Mouse (Mus musculus) hindbrain, embryonic 13.5 days (tissue): ENCODE measurements around the gene Glipr1l2. TPM values are rescaled to one million over a fixed set of nuclear protein-coding genes. Genes with fewer than 3 reads are reported as not detected.
"Not testable (repeated sequence)": the region's sequence is repeated elsewhere in the genome, so short reads cannot be mapped to it uniquely, and the experiment has no call there.

Experiments
- ATAC-seq: fragments of 200-750 bp; cut with Nextera tagmentation; 2 replicates; pipeline ENCODE4 v1.8.0; 2017; ENCODE audit warnings: moderate TSS enrichment; ENCODE audit not compliant: low FRiP score
- H3K27ac ChIP-seq: fragments of 300-500 bp; sonication (generic); 2 replicates; pipeline ENCODE4 v1.5.1; 2015; ENCODE audit warnings: inconsistent platforms, mild to moderate bottlenecking, moderate library complexity
- H3K27me3 ChIP-seq: fragments of 300-500 bp; sonication (generic); 2 replicates; pipeline ENCODE4 v1.6.1; 2015; ENCODE audit warnings: mild to moderate bottlenecking, inconsistent platforms
- H3K36me3 ChIP-seq: fragments of 300-500 bp; sonication (generic); 2 replicates; pipeline ENCODE4 v1.6.1; 2015; ENCODE audit warnings: mild to moderate bottlenecking, inconsistent platforms
- H3K4me1 ChIP-seq: fragments of 300-500 bp; sonication (generic); replicated peaks from 2 replicates; pipeline ENCODE4 v1.6.1; 2015; ENCODE audit warnings: inconsistent platforms
- H3K4me2 ChIP-seq: fragments of 300-500 bp; sonication (generic); 2 replicates; pipeline ENCODE4 v1.6.1; 2015; ENCODE audit warnings: inconsistent platforms, mild to moderate bottlenecking, moderate library complexity
- H3K4me3 ChIP-seq: fragments of 300-500 bp; sonication (generic); 2 replicates; pipeline ENCODE4 v1.5.1; 2015; ENCODE audit warnings: mild to moderate bottlenecking, inconsistent platforms
- H3K9ac ChIP-seq: fragments of 300-500 bp; sonication (generic); 2 replicates; pipeline ENCODE4 v1.6.1; 2015; ENCODE audit warnings: mild to moderate bottlenecking, inconsistent platforms
- H3K9me3 ChIP-seq: fragments of 300-500 bp; sonication (generic); 2 replicates; pipeline ENCODE4 v1.6.1; 2016; ENCODE audit warnings: inconsistent platforms
- WGBS: fragments of 180-500 bp; shearing (Covaris S2); methylation state at CpG from one replicate; pipeline ENCODE4 v1.1.7; 2015; 5-methylcytosine and 5-hydroxymethylcytosine counted together
- polyA plus RNA-seq: library from polyadenylated mRNA; unstranded; fragments of >200 nt; fragmentation: Nextera tagmentation; extraction: Ambion mirVana; gene quantifications from 2 replicates; pipeline ENCODE4 v1.2.1, GENCODE M21; 2015

Gene Glipr1l2
- polyA plus RNA-seq: not detected in 2 replicates

- no peak within 1 kb of the TSS for H3K9ac ChIP-seq
- H3K9me3 ChIP-seq: no peaks in the 10 kb centered on the region
- 95% methylated on average over 14 of the region's 14 CpGs for WGBS
- no peak within 1 kb of the TSS for H3K4me2 ChIP-seq
- no peak within 1 kb of the TSS for H3K27ac ChIP-seq
- H3K36me3 ChIP-seq: no peaks in the 10 kb centered on the region
- ATAC-seq: no peak
- no peaks in the 10 kb centered on the region for H3K4me1 ChIP-seq
- no peak within 1 kb of the TSS for H3K4me3 ChIP-seq
- H3K27me3 ChIP-seq: no peaks in the 10 kb centered on the region
Measured at GRCm38 (mm10) chr10:112083157-112083556, at the start of gene Glipr1l2. Gene Glipr1l2, plus strand, starts transcription at chr10:112083354.

- H3K36me3 ChIP-seq, ATAC-seq, H3K4me3 ChIP-seq, H3K4me1 ChIP-seq, H3K9ac ChIP-seq, H3K9me3 ChIP-seq, H3K27ac ChIP-seq, H3K4me2 ChIP-seq, H3K27me3 ChIP-seq: not testable (repeated sequence)
- whole genome bisulfite sequencing: 83% methylated on average over 9 of the region's 9 CpGs
Measured at GRCm38 (mm10) chr10:112043523-112043922, 39.6 kb upstream of the Glipr1l2 start.

- not testable (repeated sequence) for H3K27ac ChIP-seq, H3K36me3 ChIP-seq, H3K4me3 ChIP-seq, H3K9me3 ChIP-seq, ATAC-seq, H3K27me3 ChIP-seq, H3K4me1 ChIP-seq
- Histone ChIP-seq H3K4me2 (peak overlapping the region; percentile 33), H3K9ac (0 out of 2 replicates have a peak overlapping the region, but pooled peaks have one; percentile 8)
- WGBS: 50% methylated on average over 14 of the region's 14 CpGs
Measured at GRCm38 (mm10) chr10:112044283-112044682, 38.9 kb upstream of the Glipr1l2 start.

DNA sequence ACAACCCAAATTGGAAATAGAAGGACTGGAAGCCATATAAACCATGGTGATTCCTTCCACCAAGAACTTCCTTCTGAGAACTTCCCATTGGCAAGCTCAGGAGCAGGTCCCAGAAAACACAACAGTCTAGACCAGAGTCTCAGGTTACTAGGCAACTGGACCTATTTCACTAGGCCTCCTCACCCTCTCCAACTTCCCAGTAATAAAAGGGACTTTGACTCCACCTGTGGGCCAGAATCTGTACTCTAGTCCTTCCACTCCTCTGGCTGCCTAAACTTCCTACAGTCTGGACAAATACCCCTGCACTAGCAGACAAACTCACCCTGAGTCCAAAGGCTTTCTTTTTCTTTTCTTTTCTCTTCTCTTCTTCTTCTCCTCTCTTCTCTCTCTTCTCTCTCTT, 31.9 kb upstream of the Glipr1l2 start:
- no peaks in the 10 kb centered on the region for H3K27me3 ChIP-seq
- H3K27ac ChIP-seq: no peak overlapping the region
- H3K4me2 ChIP-seq: no peak overlapping the region
- no peak for ATAC-seq
- no peak overlapping the region for H3K9ac ChIP-seq
- H3K9me3 ChIP-seq: no peaks in the 10 kb centered on the region
- no peaks in the 10 kb centered on the region for H3K36me3 ChIP-seq
- H3K4me3 ChIP-seq: no peak overlapping the region
- no peaks in the 10 kb centered on the region for H3K4me1 ChIP-seq

DNA sequence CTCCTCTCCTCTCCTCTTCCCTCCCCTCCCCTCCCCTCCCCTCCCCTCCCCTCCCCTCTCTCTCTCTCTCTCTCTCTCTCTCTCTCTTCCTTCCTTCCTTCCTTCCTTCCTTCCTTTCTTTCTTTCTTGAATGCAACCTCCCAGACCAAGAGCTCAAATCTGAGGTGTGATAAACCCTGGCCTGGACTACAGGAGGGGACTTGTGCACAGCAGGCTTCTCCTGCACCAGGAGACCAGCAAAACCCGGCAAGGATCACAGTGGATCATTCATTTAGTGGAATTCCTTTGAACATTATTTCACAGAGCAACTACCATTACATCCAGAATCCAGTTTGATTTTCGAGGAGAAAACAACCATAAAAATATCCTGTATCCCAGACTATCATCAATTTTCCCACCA, 31.2 kb upstream of the Glipr1l2 start:
- H3K9ac ChIP-seq, H3K4me3 ChIP-seq, H3K27ac ChIP-seq, H3K9me3 ChIP-seq, ATAC-seq, H3K4me2 ChIP-seq, H3K27me3 ChIP-seq, H3K4me1 ChIP-seq, H3K36me3 ChIP-seq: not testable (repeated sequence)
- 84% methylated on average over 2 of the region's 2 CpGs for WGBS

GRCm38 (mm10) chr10:112059702-112060582, 23.2 kb upstream of the Glipr1l2 start, which contains the start of gene Glipr1l1:
Gene Glipr1l1, plus strand, starts transcription at chr10:112060189.
- ATAC-seq: peak; percentile 97
- no peak within 1 kb of the TSS for H3K27ac ChIP-seq
- no peak within 1 kb of the TSS for H3K4me3 ChIP-seq
- H3K9me3 ChIP-seq: no peaks in the 10 kb centered on the region
- H3K9ac ChIP-seq: no peak within 1 kb of the TSS
- H3K4me2 ChIP-seq: 0 out of 2 replicates have a peak within 1 kb of the TSS, but pooled peaks have one; percentile 21
- H3K4me1 ChIP-seq: 0 out of 2 replicates have a peak, but pooled peaks cover 3% of the 10 kb centered on the region
- WGBS: 31% methylated on average over 14 of the region's 14 CpGs
- no peaks in the 10 kb centered on the region for H3K27me3 ChIP-seq
- H3K36me3 ChIP-seq: no peaks in the 10 kb centered on the region

DNA sequence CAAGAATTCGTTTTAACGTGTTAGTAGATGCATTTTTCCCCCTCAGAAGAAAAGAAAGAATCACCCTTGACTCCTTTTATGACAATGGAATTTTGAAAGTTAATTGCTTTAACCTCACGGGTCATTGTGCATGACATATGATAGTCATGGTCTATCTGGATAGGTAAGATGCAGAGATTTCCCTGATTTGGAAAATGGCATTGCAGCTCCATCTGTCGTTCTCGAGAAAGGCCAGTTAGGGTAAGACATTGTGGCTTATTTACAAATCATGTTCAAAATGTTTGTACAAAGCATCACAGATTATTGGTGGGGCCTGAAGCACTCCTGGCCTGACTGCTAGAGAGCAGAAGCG, 22.6 kb upstream of the Glipr1l2 start:
- not testable (repeated sequence) for H3K9me3 ChIP-seq, H3K4me2 ChIP-seq, H3K4me1 ChIP-seq, H3K36me3 ChIP-seq, H3K4me3 ChIP-seq, H3K27ac ChIP-seq, H3K27me3 ChIP-seq, H3K9ac ChIP-seq
- 0 out of 2 replicates have a peak, but pooled peaks have one; percentile 7 for ATAC-seq
- 71% methylated on average over 6 of the region's 6 CpGs for WGBS

- Histone ChIP-seq H3K9ac (no peak overlapping the region), H3K27ac (no peak overlapping the region), H3K36me3 (no peaks in the 10 kb centered on the region), H3K9me3 (no peaks in the 10 kb centered on the region), H3K4me1 (no peaks in the 10 kb centered on the region), H3K4me3 (no peak overlapping the region), H3K27me3 (no peaks in the 10 kb centered on the region), H3K4me2 (no peak overlapping the region)
- WGBS: 60% methylated on average over 2 of the region's 2 CpGs
- no peak for ATAC-seq
Measured at GRCm38 (mm10) chr10:112080044-112080443, 3.1 kb upstream of the Glipr1l2 start.

DNA sequence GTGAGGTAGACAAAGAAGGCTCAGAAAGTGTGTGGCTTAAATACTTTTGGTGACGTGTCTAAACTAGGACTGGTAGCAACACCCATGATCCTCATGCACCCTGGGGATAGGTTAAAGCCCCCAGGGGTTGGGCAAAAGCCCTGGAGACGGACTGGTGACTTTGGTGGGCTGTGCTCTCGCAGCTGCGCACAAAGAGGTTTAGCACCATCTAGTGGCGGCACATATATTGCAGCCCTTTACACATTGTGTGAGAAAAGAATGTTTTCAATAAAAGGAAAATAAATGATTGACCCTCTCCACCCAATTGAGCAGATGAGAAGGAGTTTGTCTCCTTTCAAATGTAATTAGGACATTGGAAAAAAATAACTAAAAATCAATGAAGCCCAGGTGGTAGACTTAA, 22.6 kb downstream of the Glipr1l2 start:
- H3K36me3 ChIP-seq, H3K4me2 ChIP-seq, ATAC-seq, H3K9ac ChIP-seq, H3K27ac ChIP-seq, H3K4me3 ChIP-seq, H3K4me1 ChIP-seq, H3K27me3 ChIP-seq: not testable (repeated sequence)
- H3K9me3 ChIP-seq: peaks cover 16% of the 10 kb centered on the region
- WGBS: 7% methylated on average over 5 of the region's 5 CpGs

GRCm38 (mm10) chr10:112110401-112110800, 27.2 kb downstream of the Glipr1l2 start:
- Histone ChIP-seq H3K4me2 (no peak overlapping the region), H3K4me3 (no peak overlapping the region), H3K9me3 (no peaks in the 10 kb centered on the region), H3K27ac (no peak overlapping the region), H3K27me3 (no peaks in the 10 kb centered on the region), H3K36me3 (no peaks in the 10 kb centered on the region), H3K9ac (no peak overlapping the region), H3K4me1 (no peaks in the 10 kb centered on the region)
- no peak for ATAC-seq
- 94% methylated on average over 7 of the region's 7 CpGs for WGBS

GRCm38 (mm10) chr10:112125090-112125489, 41.9 kb downstream of the Glipr1l2 start:
- not testable (repeated sequence) for H3K4me2 ChIP-seq, ATAC-seq, H3K27ac ChIP-seq, H3K4me1 ChIP-seq, H3K9ac ChIP-seq, H3K27me3 ChIP-seq, H3K9me3 ChIP-seq, H3K36me3 ChIP-seq, H3K4me3 ChIP-seq
- WGBS: 51% methylated on average over 2 of the region's 2 CpGs

DNA sequence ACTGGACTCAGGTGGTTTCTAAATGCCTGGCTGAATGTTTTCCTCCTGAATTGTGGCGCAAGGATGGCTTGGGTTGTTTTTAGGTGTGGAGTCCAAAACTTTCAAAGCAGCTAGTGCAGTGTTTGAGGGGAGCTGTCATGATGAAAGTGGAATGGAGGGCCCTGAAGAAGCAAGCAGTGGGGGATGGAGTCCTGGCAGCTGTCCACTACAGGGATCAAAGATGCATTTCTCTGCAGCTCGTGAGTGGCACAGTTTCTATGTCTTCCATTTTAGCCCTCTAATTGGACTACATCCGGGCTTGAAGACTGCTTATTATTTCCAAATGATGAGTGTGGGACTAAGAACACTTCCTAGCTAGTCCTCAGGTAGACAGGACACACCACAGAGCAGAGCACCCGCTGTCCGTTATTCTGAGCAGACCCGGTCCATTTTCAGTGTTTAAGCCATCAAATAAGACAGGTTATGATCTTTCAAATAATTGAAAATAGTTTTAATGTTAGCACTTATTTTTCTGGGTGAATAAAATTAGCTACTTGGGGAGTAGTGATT, 44.6 kb downstream of the Glipr1l2 start:
- ATAC-seq, H3K4me1 ChIP-seq, H3K9me3 ChIP-seq, H3K4me2 ChIP-seq, H3K27me3 ChIP-seq, H3K27ac ChIP-seq, H3K36me3 ChIP-seq, H3K9ac ChIP-seq, H3K4me3 ChIP-seq: not testable (repeated sequence)
- 85% methylated on average over 6 of the region's 6 CpGs for WGBS

DNA sequence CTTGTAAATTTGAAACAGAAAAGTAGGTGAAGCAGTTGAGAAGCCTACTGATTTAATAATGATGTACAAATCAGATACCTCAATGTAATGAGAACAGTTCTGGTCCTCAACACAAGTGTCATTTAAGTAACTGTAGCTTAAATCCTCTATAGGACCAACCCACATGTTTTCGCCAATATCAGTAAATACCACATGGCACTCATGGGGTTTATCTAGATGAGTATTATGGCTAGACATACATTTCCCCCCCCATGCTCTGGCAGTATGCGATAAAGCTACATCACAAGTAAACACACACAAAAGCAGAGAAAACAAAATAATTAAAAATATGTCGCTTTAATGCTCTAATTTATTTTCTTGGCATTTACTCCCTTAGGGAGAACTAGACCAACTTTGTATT, 49.0 kb downstream of the Glipr1l2 start:
- no peak overlapping the region for H3K9ac ChIP-seq
- no peak overlapping the region for H3K4me3 ChIP-seq
- ATAC-seq: no peak
- H3K27ac ChIP-seq: no peak overlapping the region
- no peaks in the 10 kb centered on the region for H3K4me1 ChIP-seq
- 89% methylated on average over 3 of the region's 3 CpGs for WGBS
- no peaks in the 10 kb centered on the region for H3K27me3 ChIP-seq
- no peak overlapping the region for H3K4me2 ChIP-seq
- no peaks in the 10 kb centered on the region for H3K36me3 ChIP-seq
- H3K9me3 ChIP-seq: no peaks in the 10 kb centered on the region
